Mouse (Mus musculus) G1E-ER4 (cell line): Measurements from ENCODE around the gene Ltc4s. TPM values are rescaled to one million over a fixed set of nuclear protein-coding genes. Genes with fewer than 3 reads are reported as not detected.

ENCODE experiments used
- GATA1 ChIP-seq: IDR thresholded peaks from one replicate; pipeline ENCODE4 v1.8.0; 2012; ENCODE audit warnings: low read length, inconsistent platforms
- polyA plus RNA-seq: library from polyadenylated mRNA; stranded (reverse); fragments of >175 nt; gene quantifications from 2 replicates; pipeline ENCODE4 v1.2.3, GENCODE M21; 2012

The Ltc4s gene
- polyA plus RNA-seq, 1 experiment, result 0.11 TPM

DNA sequence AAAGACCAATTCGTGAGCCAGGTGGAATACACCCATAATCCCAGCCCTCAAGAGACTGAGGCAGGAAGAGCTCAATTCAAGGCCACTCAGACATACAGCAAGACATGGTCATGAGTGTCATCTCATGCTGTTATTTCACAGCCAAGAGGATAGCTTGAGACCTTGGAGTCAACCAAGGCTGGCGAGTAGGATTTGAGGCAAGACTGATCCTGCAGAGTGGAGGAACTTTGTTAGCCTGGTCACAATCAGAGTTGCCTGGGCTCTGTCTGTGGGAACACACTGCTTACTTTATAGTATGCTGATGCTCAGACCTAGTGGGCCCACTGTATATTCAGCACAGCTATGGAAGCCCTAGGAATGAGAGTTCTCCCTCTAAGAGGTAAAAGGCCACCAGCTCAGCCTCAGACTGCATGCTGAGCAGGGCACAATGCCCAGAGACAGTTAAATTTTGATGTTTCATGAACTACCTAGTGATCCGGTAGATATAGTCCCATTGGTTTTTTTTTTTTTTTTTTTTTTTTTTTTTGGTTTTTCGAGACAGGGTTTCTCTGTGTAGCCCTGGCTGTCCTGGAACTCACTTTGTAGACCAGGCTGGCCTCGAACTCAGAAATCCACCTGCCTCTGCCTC lies 40.1 kb downstream of the Ltc4s start:
- no peak for TF ChIP-seq GATA1

DNA sequence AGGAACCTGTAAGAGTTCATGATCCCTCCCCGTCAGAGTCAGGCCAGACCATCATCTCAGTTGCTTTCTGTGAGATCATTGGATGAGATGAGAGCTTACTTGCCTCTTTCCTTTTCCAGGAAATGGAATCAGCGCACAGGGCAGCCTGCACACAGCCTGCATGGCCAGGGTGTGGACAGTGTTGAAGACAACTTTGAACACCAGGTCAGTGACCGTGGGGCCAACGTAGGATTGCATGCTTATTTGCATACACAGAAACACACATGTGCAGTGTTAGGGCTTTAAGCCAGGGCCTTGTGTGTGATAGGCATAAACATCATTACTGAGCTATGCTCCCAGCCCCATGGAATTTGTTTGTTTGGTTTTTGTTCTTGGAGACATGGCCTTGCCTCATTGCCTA lies 40.9 kb downstream of the Ltc4s start:
- no peak for TF ChIP-seq GATA1

DNA sequence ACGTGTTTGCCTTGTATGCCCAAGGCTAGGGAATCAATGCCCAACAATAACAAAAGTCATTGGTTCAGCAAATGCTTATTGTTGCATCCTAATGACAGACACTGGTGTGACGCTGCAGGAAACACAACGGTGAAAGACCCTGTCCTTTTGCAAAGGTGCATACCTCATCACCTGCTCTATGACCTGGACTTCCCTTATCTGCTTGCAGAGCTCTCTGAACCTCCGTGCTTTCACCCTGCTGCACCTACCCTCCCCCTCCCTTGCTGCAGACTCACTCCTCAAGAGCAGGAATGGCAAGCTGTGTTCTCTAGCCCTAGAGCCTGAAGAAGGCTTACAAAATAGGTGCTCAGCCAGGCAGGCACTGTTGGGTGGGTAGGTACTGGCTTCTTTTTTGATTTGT lies 43.6 kb downstream of the Ltc4s start:
- TF ChIP-seq GATA1, result no peak

DNA sequence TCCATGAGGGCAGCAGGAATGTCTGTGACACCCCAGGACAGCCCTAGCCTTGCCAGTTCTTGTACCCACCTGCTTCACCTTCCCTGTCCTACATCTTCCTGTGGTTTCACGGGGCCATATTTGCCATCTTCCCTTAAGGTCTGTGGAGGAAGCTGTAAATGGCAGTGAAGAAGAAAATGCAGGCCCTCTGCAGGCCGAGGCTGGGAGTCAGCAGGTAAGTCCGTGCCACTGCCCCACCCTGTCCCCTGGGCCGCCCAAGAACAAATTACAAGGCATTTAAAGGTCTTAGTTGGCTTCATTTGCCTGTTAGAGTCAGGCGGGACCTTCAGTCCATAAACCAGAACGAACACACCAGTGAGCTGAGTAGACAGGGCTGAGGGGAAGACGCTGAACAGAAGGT lies 44.3 kb downstream of the Ltc4s start:
- no peak for TF ChIP-seq GATA1

DNA sequence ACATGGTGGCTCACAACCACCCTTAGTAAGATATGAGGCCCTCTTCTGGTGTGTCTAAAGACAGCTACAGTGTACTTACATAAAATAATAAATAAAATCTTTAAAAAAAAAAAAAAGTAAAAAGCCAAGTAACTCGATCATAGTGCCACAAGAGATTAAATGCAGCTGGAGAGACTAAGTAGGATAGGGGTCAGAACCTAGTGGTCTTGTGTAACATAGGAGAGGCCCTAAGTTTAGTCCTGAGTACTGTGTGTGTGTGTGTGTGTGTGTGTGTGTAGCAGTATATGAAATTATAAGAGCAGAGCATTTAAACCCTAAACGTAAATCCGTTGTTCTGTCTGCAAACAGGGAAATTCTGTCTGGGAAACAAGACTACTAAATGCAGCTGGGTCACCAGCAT lies 46.1 kb downstream of the Ltc4s start:
- no peak for TF ChIP-seq GATA1

DNA sequence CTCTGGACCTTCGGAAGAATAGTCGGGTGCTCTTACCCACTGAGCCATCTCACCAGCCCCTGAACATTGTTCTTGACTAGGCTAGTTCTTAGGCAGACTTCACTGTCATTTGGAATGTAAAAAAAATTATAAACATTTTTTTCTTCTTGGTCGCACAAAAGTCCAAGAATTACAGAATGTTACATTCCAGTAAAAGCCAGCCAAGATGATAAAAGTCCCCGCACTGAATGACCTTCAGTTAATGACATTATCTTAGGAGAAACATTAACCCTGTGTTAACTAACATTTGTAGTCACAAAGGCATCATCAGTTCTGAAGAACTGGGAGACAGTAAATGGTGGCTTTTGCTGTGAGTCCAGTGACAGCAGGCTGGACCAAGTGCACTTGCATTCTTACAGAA lies 48.1 kb downstream of the Ltc4s start:
- TF ChIP-seq GATA1, result no peak

DNA sequence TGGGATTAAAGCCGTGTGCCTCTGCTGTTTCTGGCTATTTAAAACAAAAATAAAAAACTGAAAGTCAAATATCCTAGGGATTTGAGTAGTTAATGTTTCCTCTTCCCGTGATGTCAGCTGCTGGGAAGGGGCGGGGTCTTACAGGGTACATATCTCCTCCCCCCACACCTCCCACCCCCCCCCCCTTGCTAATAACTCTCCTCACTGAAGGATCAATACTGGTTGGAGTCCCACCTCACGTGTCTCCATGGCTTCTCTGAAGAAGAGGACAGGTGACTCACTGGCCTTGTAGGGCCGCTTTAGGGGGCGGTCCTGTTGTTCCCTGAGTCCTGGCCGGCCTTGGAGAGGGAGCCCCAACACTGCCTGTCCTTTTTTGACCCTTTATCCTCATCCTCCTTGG lies 49.7 kb downstream of the Ltc4s start:
- no peak for TF ChIP-seq GATA1

Other genes starting within 250 kb of the Ltc4s start
- 18.0 and 24.3 TPM in 2 replicates for gene Rnf130, start 213.3 kb downstream of the Ltc4s start, polyA plus RNA-seq
- gene Tbc1d9b, start 107.2 kb downstream of the Ltc4s start, polyA plus RNA-seq, result 50.7 and 98.9 TPM in 2 replicates
- gene Mrnip, start 64.2 kb downstream of the Ltc4s start, polyA plus RNA-seq, result 8.3 and 14.5 TPM in 2 replicates
- gene Sqstm1, start 27.8 kb downstream of the Ltc4s start, polyA plus RNA-seq, result 93.1 and 96.2 TPM in 2 replicates
- 123 and 151 TPM in 2 replicates for gene Mgat4b, start 27.7 kb downstream of the Ltc4s start, polyA plus RNA-seq
- 11.7 and 12.4 TPM in 2 replicates for gene Maml1, start 53.7 kb upstream of the Ltc4s start, polyA plus RNA-seq
- gene Canx, start 87.1 kb upstream of the Ltc4s start, polyA plus RNA-seq, result 35.7 and 47.7 TPM in 2 replicates
- gene Cby3, start 115.8 kb upstream of the Ltc4s start, polyA plus RNA-seq, result not detected in 2 replicates
- gene Hnrnph1, start 138.4 kb upstream of the Ltc4s start, polyA plus RNA-seq, result 187 and 273 TPM in 2 replicates
- gene Rufy1, start 192.5 kb upstream of the Ltc4s start, polyA plus RNA-seq, result 8.2 and 8.7 TPM in 2 replicates